Mouse (Mus musculus) midbrain, embryonic 16.5 days (tissue): ENCODE results near the gene Ldlr. TPM values are rescaled to one million over a fixed set of nuclear protein-coding genes. Genes with fewer than 3 reads are reported as not detected.

Experiments used
- ATAC-seq: fragments of 200-750 bp; cut with Nextera tagmentation; 2 replicates; pipeline ENCODE4 v1.8.0; 2017; ENCODE audit warnings: moderate TSS enrichment
- H3K27ac ChIP-seq: fragments of 300-500 bp; sonication (generic); 2 replicates; pipeline ENCODE4 v1.5.1; 2014; ENCODE audit warnings: mild to moderate bottlenecking, low read length, mixed read lengths
- H3K27me3 ChIP-seq: fragments of 300-500 bp; sonication (generic); 2 replicates; pipeline ENCODE4 v1.6.1; 2014; ENCODE audit warnings: low read depth, low read length, mixed read lengths; ENCODE audit not compliant: control insufficient read depth, insufficient read depth
- H3K36me3 ChIP-seq: fragments of 300-500 bp; sonication (generic); 2 replicates; pipeline ENCODE4 v1.6.1; 2014; ENCODE audit warnings: mild to moderate bottlenecking, low read length, moderate library complexity, mixed read lengths; ENCODE audit not compliant: control insufficient read depth, insufficient read depth
- H3K4me1 ChIP-seq: fragments of 300-500 bp; sonication (generic); 2 replicates; pipeline ENCODE4 v1.6.1; 2014; ENCODE audit warnings: mild to moderate bottlenecking, low read length, mixed read lengths; ENCODE audit not compliant: control insufficient read depth, insufficient read depth
- H3K4me2 ChIP-seq: fragments of 300-500 bp; sonication (generic); 2 replicates; pipeline ENCODE4 v1.6.1; 2014; ENCODE audit warnings: mild to moderate bottlenecking, low read length, mixed read lengths
- H3K4me3 ChIP-seq: fragments of 300-500 bp; sonication (generic); 2 replicates; pipeline ENCODE4 v1.5.1; 2014; ENCODE audit warnings: low read depth, mild to moderate bottlenecking, low read length, moderate library complexity, mixed read lengths
- H3K9ac ChIP-seq: fragments of 300-500 bp; sonication (generic); 2 replicates; pipeline ENCODE4 v1.6.1; 2014; ENCODE audit warnings: low read depth, low read length, mixed read lengths
- H3K9me3 ChIP-seq: fragments of 300-500 bp; sonication (generic); replicated peaks from 2 replicates; pipeline ENCODE4 v1.6.1; 2014; ENCODE audit warnings: mild to moderate bottlenecking, low read length, mixed read lengths; ENCODE audit not compliant: control insufficient read depth, poor library complexity, severe bottlenecking
- WGBS: fragments of 180-500 bp; shearing (Covaris S2); extraction: QIAGEN DNeasy Blood & Tissue Kit; methylation state at CpG from one replicate; pipeline ENCODE4 v1.1.7; 2014; 5-methylcytosine and 5-hydroxymethylcytosine counted together
- polyA plus RNA-seq: library from polyadenylated mRNA; unstranded; fragments of >200 nt; fragmentation: Nextera tagmentation; extraction: Ambion mirVana; gene quantifications from 2 replicates; pipeline ENCODE4 v1.2.1, GENCODE M21; 2015

The Ldlr gene
- polyA plus RNA-seq, 1 experiment from 2014 or later = 17.2 TPM

- WGBS = 74% methylated on average over 3 of the region's 3 CpGs
- H3K4me3 ChIP-seq = no peak overlapping the region
- no peaks in the 10 kb centered on the region for H3K9me3 ChIP-seq
- H3K27me3 ChIP-seq = 0 out of 2 replicates have a peak, but pooled peaks cover 3% of the 10 kb centered on the region
- no peaks in the 10 kb centered on the region for H3K36me3 ChIP-seq
- no peak overlapping the region for H3K9ac ChIP-seq
- peaks cover 4% of the 10 kb centered on the region for H3K4me1 ChIP-seq
- ATAC-seq = no peak
- H3K4me2 ChIP-seq = no peak overlapping the region
- H3K27ac ChIP-seq = no peak overlapping the region
Observed at GRCm38 (mm10) chr9:21796259-21796658, 73.0 kb downstream of the Ldlr start.

GRCm38 (mm10) chr9:21796919-21797318 is 73.6 kb downstream of the Ldlr start:
- Histone ChIP-seq H3K9ac (no peak overlapping the region), H3K4me2 (no peak overlapping the region), H3K9me3 (no peaks in the 10 kb centered on the region), H3K36me3 (no peaks in the 10 kb centered on the region), H3K27me3 (0 out of 2 replicates have a peak, but pooled peaks cover 3% of the 10 kb centered on the region), H3K27ac (no peak overlapping the region), H3K4me1 (peaks cover 4% of the 10 kb centered on the region), H3K4me3 (no peak overlapping the region)
- 80% methylated on average over 3 of the region's 3 CpGs for WGBS
- no peak for ATAC-seq

GRCm38 (mm10) chr9:21797921-21798344 is 74.7 kb downstream of the Ldlr start:
- ATAC-seq = peak; percentile 49
- H3K4me3 ChIP-seq = peak overlapping the region; percentile 75
- H3K27ac ChIP-seq = peak overlapping the region; percentile 53
- peak overlapping the region; percentile 69 for H3K9ac ChIP-seq
- 0% methylated on average over 26 of the region's 26 CpGs for WGBS
- no peaks in the 10 kb centered on the region for H3K9me3 ChIP-seq
- 0 out of 2 replicates have a peak, but pooled peaks cover 3% of the 10 kb centered on the region for H3K27me3 ChIP-seq
- H3K4me1 ChIP-seq = peaks cover 4% of the 10 kb centered on the region
- H3K36me3 ChIP-seq = no peaks in the 10 kb centered on the region
- peak overlapping the region; percentile 88 for H3K4me2 ChIP-seq

GRCm38 (mm10) chr9:21798345-21799009 is 75.2 kb downstream of the Ldlr start, which contains the start of gene Kank2:
Gene Kank2 (minus strand): TSS chr9:21798744.
- WGBS = under 1% methylated on average over 51 of the region's 52 CpGs
- peak within 1 kb of the TSS; percentile 75 for H3K4me3 ChIP-seq
- peak within 1 kb of the TSS; percentile 69 for H3K9ac ChIP-seq
- H3K4me2 ChIP-seq = peak within 1 kb of the TSS; percentile 88
- no peaks in the 10 kb centered on the region for H3K36me3 ChIP-seq
- 0 out of 2 replicates have a peak, but pooled peaks cover 3% of the 10 kb centered on the region for H3K27me3 ChIP-seq
- no peaks in the 10 kb centered on the region for H3K9me3 ChIP-seq
- peak within 1 kb of the TSS; percentile 53 for H3K27ac ChIP-seq
- peak; percentile 74 for ATAC-seq
- H3K4me1 ChIP-seq = peaks cover 4% of the 10 kb centered on the region

GRCm38 (mm10) chr9:21799010-21799350 is 75.7 kb downstream of the Ldlr start:
- H3K27me3 ChIP-seq = 0 out of 2 replicates have a peak, but pooled peaks cover 3% of the 10 kb centered on the region
- no peak for ATAC-seq
- 49% methylated on average over 3 of the region's 3 CpGs for WGBS
- H3K27ac ChIP-seq = no peak overlapping the region
- no peak overlapping the region for H3K9ac ChIP-seq
- H3K4me2 ChIP-seq = peak overlapping the region; percentile 88
- H3K36me3 ChIP-seq = no peaks in the 10 kb centered on the region
- peaks cover 4% of the 10 kb centered on the region for H3K4me1 ChIP-seq
- peak overlapping the region; percentile 75 for H3K4me3 ChIP-seq
- H3K9me3 ChIP-seq = no peaks in the 10 kb centered on the region

Other genes starting within 250 kb of the Ldlr start
- 54.5 and 55.2 TPM in 2 replicates for gene Tmed1, start 213.2 kb upstream of the Ldlr start, polyA plus RNA-seq
- 1.8 TPM in 2 replicates for gene AB124611, start 197.3 kb upstream of the Ldlr start, polyA plus RNA-seq
- gene Carm1, start 176.6 kb upstream of the Ldlr start, polyA plus RNA-seq = 22.5 and 27.4 TPM in 2 replicates
- gene Timm29, start 130.8 kb upstream of the Ldlr start, polyA plus RNA-seq = 58.6 and 59.0 TPM in 2 replicates
- gene Yipf2, start 130.7 kb upstream of the Ldlr start, polyA plus RNA-seq = 24.9 and 26.9 TPM in 2 replicates
- 129 and 137 TPM in 2 replicates for gene Smarca4, start 107.3 kb upstream of the Ldlr start, polyA plus RNA-seq
- 10.4 and 11.8 TPM in 2 replicates for gene Spc24, start 36.8 kb downstream of the Ldlr start, polyA plus RNA-seq
- gene Kank2, start 75.3 kb downstream of the Ldlr start, polyA plus RNA-seq = 3.1 and 3.5 TPM in 2 replicates
- gene Angptl8, start 112.0 kb downstream of the Ldlr start, polyA plus RNA-seq = 0.87 TPM in 1 of 2 replicates, not detected in the other
- 12.9 and 13.4 TPM in 2 replicates for gene Dock6, start 129.2 kb downstream of the Ldlr start, polyA plus RNA-seq
- gene Rab3d, start 194.7 kb downstream of the Ldlr start, polyA plus RNA-seq = 16.1 and 19.9 TPM in 2 replicates
- gene Ccdc159, start 204.0 kb downstream of the Ldlr start, polyA plus RNA-seq = 11.6 and 12.7 TPM in 2 replicates
- 45.5 and 47.2 TPM in 2 replicates for gene Tmem205, start 204.1 kb downstream of the Ldlr start, polyA plus RNA-seq
- gene Plppr2, start 213.6 kb downstream of the Ldlr start, polyA plus RNA-seq = 112 and 115 TPM in 2 replicates
- gene Swsap1, start 232.3 kb downstream of the Ldlr start, polyA plus RNA-seq = 9.5 and 10.5 TPM in 2 replicates
- 1.2 and 1.4 TPM in 2 replicates for gene Epor, start 240.0 kb downstream of the Ldlr start, polyA plus RNA-seq